Comparison of ENCODE assay signal across 7 mouse cellular contexts in the genomic region with DNA sequence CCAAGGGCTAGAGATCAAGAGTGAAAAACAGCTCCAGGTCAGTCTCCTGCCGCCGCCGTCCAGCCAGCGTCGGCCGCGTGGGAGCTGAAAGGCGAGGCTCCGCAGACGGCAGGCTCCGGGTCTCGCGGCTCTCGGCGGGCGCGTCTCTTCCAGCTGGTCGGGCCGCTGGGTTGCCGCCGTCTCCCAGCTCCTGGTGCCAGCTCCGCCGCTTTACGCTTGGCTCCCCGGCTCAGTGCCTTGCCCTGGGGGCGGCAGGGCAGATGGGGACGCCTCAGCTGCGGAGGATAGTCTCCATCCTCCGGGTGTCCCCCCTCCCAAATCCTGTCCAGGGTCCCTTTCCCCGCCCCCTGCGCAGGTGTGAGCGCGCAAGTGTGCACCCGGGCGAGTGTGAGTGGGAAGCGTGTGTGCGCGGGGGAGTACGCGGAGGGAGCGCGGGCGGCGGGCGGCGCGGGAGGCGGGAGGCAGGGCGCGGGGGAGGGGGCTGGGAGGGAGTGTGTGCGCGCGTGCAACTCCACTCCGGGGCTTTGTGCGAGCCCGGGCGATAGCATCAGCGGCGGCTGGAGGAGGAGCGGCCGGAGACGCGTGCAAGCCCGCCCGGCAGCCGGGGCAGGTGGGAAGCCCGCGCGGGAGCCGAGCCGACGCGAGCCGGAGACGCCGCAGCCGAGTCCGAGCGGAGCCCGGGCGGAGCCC. TPM values are rescaled to one million over a fixed set of nuclear protein-coding genes. Genes with fewer than 3 reads are reported as not detected.
DNase-seq lines count a peak whose midpoint lies in the region; ATAC-seq and TF ChIP-seq lines count a peak whose summit lies in the region.

No protein-coding gene starts in this region.

- no peak overlapping the region for H3K4me3 ChIP-seq in kidney, adult 2 months (ENCODE audit: insufficient read depth, low read depth, low read length)
- H3K4me3 ChIP-seq in forebrain, embryonic 16.5 days (replicated peaks; ENCODE audit: low read length) = peak overlapping the region; percentile 59

- H3K4me1 ChIP-seq in kidney, adult 2 months (ENCODE audit: control insufficient read depth, insufficient read depth, low read length) = no peaks in the 10 kb centered on the region
- peaks cover 76% of the 10 kb centered on the region for H3K4me1 ChIP-seq in forebrain, embryonic 16.5 days (replicated peaks; ENCODE audit: control insufficient read depth, insufficient read depth, low read length)

- no peak for TF ChIP-seq CTCF in kidney, adult 2 months (conservative IDR thresholded peaks at IDR 0.05; ENCODE audit: insufficient read depth, insufficient read length, low read depth, low read length)

- H3K27ac ChIP-seq in kidney, adult 2 months (ENCODE audit: insufficient read depth, low read depth, low read length) = no peak overlapping the region
- peak overlapping the region; percentile 91 for H3K27ac ChIP-seq in forebrain, embryonic 16.5 days (ENCODE audit: low read length)

- DNase-seq in kidney, postnatal 14 days = peak; percentile 14
- DNase-seq in kidney, adult 2 months = no peak
- DNase-seq in embryo, embryonic 10 days (ENCODE audit: low spot score) = peak; percentile 72
- DNase-seq in left cerebral cortex, postnatal 4 days = peak; percentile 72
- DNase-seq in retina, embryonic 14.5 days (ENCODE audit: low spot score) = peak; percentile 70
- DNase-seq in spleen, postnatal 10 days (ENCODE audit: low spot score in 2 of 2) = no peak

- no peaks in the 10 kb centered on the region for H3K36me3 ChIP-seq in kidney, adult 2 months (ENCODE audit: control insufficient read depth, insufficient read depth, low read length)
- H3K36me3 ChIP-seq in forebrain, embryonic 16.5 days (ENCODE audit: control insufficient read depth, insufficient read depth) = no peaks in the 10 kb centered on the region

- peak overlapping the region; percentile 73 for H3K9ac ChIP-seq in forebrain, embryonic 16.5 days (replicated peaks; ENCODE audit: low read depth, low read length)

- intact Hi-C loops in left cerebral cortex, postnatal 4 days (cut with DNase I) = loop anchor here (2.0 to 10.0 kb wide), 4 partner anchors 125 to 473 kb away; no protein-coding TSS in a partner anchor

- H3K27me3 ChIP-seq in kidney, adult 2 months (replicated peaks; ENCODE audit: control insufficient read depth, insufficient read depth, low read length) = no peaks in the 10 kb centered on the region; the same call in 1 of the 2 replicates
- H3K27me3 ChIP-seq in forebrain, embryonic 16.5 days (replicated peaks; ENCODE audit: control insufficient read depth, insufficient read depth, low read length) = peaks cover 56% of the 10 kb centered on the region

- H3K9me3 ChIP-seq in forebrain, embryonic 16.5 days (ENCODE audit: control insufficient read depth, low read length) = no peaks in the 10 kb centered on the region

- WGBS in kidney, adult 2 months = 2% methylated on average over 81 of the region's 81 CpGs
- under 1% methylated on average over 69 of the region's 81 CpGs for WGBS in forebrain, embryonic 16.5 days

- TF ChIP-seq POLR2A in kidney, adult 2 months (IDR thresholded peaks at IDR 0.05; ENCODE audit: low read depth, low read length) = no peak

- H3K4me2 ChIP-seq in forebrain, embryonic 16.5 days (ENCODE audit: low read length) = peak overlapping the region; percentile 59

- peak; percentile 74 for ATAC-seq in forebrain, embryonic 16.5 days

RNA-seq across cellular contexts. Expression of gene Grik3, which starts 0.5 kb away (rescaled TPM):
- 0.09 and 0.12 TPM in 2 replicates for polyA plus RNA-seq in kidney, adult 2 months (2012; rRNA removed)
- 7.5 and 8.0 TPM in 2 replicates for polyA plus RNA-seq in forebrain, embryonic 16.5 days (2015; fragmentation: Nextera tagmentation; extraction: Ambion mirVana)
- 10 to 100 TPM; 64.9 to 68.8 TPM for total RNA-seq in left cerebral cortex, postnatal 4 days (2021)

Comparison
In these comparisons a context has a peak if more than half of its experiments do, and no peak if none do; other contexts are left out.
1. DNase-seq: peak in kidney, postnatal 14 days (single experiment), embryo, embryonic 10 days (single experiment), left cerebral cortex, postnatal 4 days (single experiment) and retina, embryonic 14.5 days (single experiment); none in kidney, adult 2 months (single experiment) and spleen, postnatal 10 days (0 of 2).